Mouse (Mus musculus) kidney, embryonic 16.5 days (tissue): Measurements from ENCODE around the gene Elof1. TPM values are rescaled to one million over a fixed set of nuclear protein-coding genes. Genes with fewer than 3 reads are reported as not detected.
A peak's percentile ranks its signal among the peaks of the same experiment; 100 is the strongest.
"Not testable (repeated sequence)": the region's sequence is repeated elsewhere in the genome, so short reads cannot be mapped to it uniquely, and the experiment has no call there.

ENCODE experiments used
- ATAC-seq: fragments of 200-750 bp; cut with Nextera tagmentation; 2 replicates; pipeline ENCODE4 v1.8.0; 2017; ENCODE audit warnings: moderate TSS enrichment; ENCODE audit not compliant: low FRiP score, low TSS enrichment
- H3K27ac ChIP-seq: fragments of 300-500 bp; sonication (generic); 2 replicates; pipeline ENCODE4 v1.5.1; 2014; ENCODE audit warnings: low read length
- H3K27me3 ChIP-seq: fragments of 300-500 bp; sonication (generic); 2 replicates; pipeline ENCODE4 v1.6.1; 2014; ENCODE audit warnings: low read length, control low read depth, mixed read lengths; ENCODE audit not compliant: insufficient read depth
- H3K36me3 ChIP-seq: fragments of 300-500 bp; sonication (generic); 2 replicates; pipeline ENCODE4 v1.6.1; 2014; ENCODE audit warnings: low read length, control low read depth, mixed read lengths; ENCODE audit not compliant: insufficient read depth
- H3K4me1 ChIP-seq: fragments of 300-500 bp; sonication (generic); 2 replicates; pipeline ENCODE4 v1.6.1; 2014; ENCODE audit warnings: low read length, control low read depth, mixed read lengths; ENCODE audit not compliant: insufficient read depth
- H3K4me2 ChIP-seq: fragments of 300-500 bp; sonication (generic); replicated peaks from 2 replicates; pipeline ENCODE4 v1.6.1; 2014; ENCODE audit warnings: low read depth, low read length
- H3K4me3 ChIP-seq: fragments of 300-500 bp; sonication (generic); 2 replicates; pipeline ENCODE4 v1.5.1; 2014; ENCODE audit warnings: mild to moderate bottlenecking, low read length
- H3K9ac ChIP-seq: fragments of 300-500 bp; sonication (generic); replicated peaks from 2 replicates; pipeline ENCODE4 v1.6.1; 2014; ENCODE audit warnings: low read length
- H3K9me3 ChIP-seq: fragments of 300-500 bp; sonication (generic); 2 replicates; pipeline ENCODE4 v1.6.1; 2016; ENCODE audit warnings: low read length, control low read depth
- WGBS: fragments of 180-500 bp; shearing (Covaris S2); extraction: QIAGEN DNeasy Blood & Tissue Kit; methylation state at CpG from one replicate; pipeline ENCODE4 v1.1.7; 2014; 5-methylcytosine and 5-hydroxymethylcytosine counted together
- polyA plus RNA-seq: library from polyadenylated mRNA; unstranded; fragments of >200 nt; fragmentation: Nextera tagmentation; extraction: Ambion mirVana; gene quantifications from 2 replicates; pipeline ENCODE4 v1.2.1, GENCODE M21; 2015

The Elof1 gene
- polyA plus RNA-seq, 1 experiment from 2014 or later = 203 TPM

DNA sequence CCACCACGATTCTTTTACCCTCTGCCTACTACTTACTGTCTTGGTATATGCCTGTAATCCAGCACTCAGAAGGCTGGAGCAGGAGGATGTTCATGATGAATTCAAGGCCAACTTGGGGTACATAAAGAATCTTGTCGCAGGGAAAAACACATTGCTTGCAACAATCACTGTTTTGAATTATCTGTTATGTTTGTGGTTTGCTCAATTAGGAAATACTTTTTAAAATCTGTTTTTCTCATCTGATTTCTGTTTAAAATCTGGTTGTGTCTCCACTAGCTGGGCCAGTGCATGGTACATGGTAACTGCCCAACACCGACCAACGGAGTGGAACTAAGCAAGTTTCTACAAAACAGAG, 32.3 kb downstream of the Elof1 start:
- H3K4me3 ChIP-seq = peak overlapping the region; percentile 89
- ATAC-seq = no peak
- peak overlapping the region; percentile 82 for H3K9ac ChIP-seq
- H3K36me3 ChIP-seq = no peaks in the 10 kb centered on the region
- no peaks in the 10 kb centered on the region for H3K27me3 ChIP-seq
- H3K4me1 ChIP-seq = peaks cover 17% of the 10 kb centered on the region
- H3K4me2 ChIP-seq = peak overlapping the region; percentile 74
- no peaks in the 10 kb centered on the region for H3K9me3 ChIP-seq
- 23% methylated on average over 4 of the region's 4 CpGs for WGBS
- H3K27ac ChIP-seq = peak overlapping the region; percentile 75; the same call in 1 of the 2 replicates

- no peak overlapping the region for H3K4me2 ChIP-seq
- ATAC-seq = no peak
- H3K36me3 ChIP-seq = 0 out of 2 replicates have a peak, but pooled peaks cover 17% of the 10 kb centered on the region
- H3K27me3 ChIP-seq = no peaks in the 10 kb centered on the region
- no peaks in the 10 kb centered on the region for H3K9me3 ChIP-seq
- H3K27ac ChIP-seq = no peak overlapping the region
- H3K4me3 ChIP-seq = no peak overlapping the region
- no peak overlapping the region for H3K9ac ChIP-seq
- no peaks in the 10 kb centered on the region; the same call in 1 of the 2 replicates for H3K4me1 ChIP-seq
- 90% methylated on average over 23 of the region's 23 CpGs for WGBS
These were observed 40.7 kb downstream of the Elof1 start for GRCm38 (mm10) chr9:22076223-22076622.

DNA sequence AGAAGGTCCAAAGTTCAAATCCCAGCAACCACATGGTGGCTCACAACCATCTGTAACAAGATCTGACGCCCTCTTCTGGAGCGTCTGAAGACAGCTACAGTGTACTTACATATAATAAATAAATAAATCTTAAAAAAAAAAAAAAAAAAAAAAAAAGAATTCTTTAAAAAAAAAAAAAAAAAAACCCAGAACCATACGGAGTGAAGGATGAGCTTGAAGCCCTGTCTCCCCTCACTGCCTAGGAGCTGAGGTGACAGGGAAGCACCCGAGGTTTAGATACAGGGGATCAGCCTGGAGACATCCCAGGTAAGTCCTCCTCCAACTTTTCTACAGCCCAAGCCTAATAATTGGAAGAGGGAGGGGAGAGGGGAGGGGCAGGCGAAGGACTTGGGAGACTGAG, 41.2 kb downstream of the Elof1 start:
- not testable (repeated sequence) for H3K27me3 ChIP-seq, H3K4me2 ChIP-seq, H3K4me1 ChIP-seq, H3K9me3 ChIP-seq, H3K27ac ChIP-seq, H3K9ac ChIP-seq, H3K4me3 ChIP-seq, ATAC-seq
- WGBS = 62% methylated on average over 5 of the region's 5 CpGs
- 0 out of 2 replicates have a peak, but pooled peaks cover 17% of the 10 kb centered on the region for H3K36me3 ChIP-seq

DNA sequence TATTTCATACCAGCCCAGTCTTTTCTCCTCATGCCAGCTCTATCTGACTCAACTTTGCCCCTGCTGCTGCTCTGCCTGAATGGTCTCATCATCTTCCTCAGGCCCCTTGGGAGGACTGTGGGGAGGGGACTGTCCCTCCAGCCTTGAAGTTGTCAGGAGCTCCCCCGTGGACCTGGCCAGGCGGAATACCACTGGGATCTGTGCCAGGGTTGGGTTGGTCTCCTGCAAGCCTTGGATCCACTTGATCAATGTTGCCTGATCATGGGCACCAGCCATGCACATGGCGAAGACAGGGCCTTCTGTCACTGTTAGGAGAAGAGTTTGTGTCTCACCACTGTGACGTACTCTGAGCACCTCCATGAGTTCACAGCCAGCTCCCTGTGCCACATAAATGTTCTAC, 44.7 kb downstream of the Elof1 start:
- Histone ChIP-seq H3K4me2 (no peak overlapping the region), H3K27me3 (no peaks in the 10 kb centered on the region), H3K27ac (no peak overlapping the region), H3K4me1 (peaks cover 6% of the 10 kb centered on the region), H3K9me3 (no peaks in the 10 kb centered on the region), H3K36me3 (peaks cover 27% of the 10 kb centered on the region; the same call in 1 of the 2 replicates), H3K9ac (no peak overlapping the region), H3K4me3 (no peak overlapping the region)
- no peak for ATAC-seq
- 93% methylated on average over 4 of the region's 4 CpGs for WGBS

- WGBS = under 1% methylated on average over 83 of the region's 87 CpGs
- Histone ChIP-seq H3K36me3 (peaks cover 27% of the 10 kb centered on the region; the same call in 1 of the 2 replicates), H3K9ac (peak within 1 kb of the TSS; percentile 90), H3K27me3 (no peaks in the 10 kb centered on the region), H3K4me2 (peak within 1 kb of the TSS; percentile 64), H3K4me1 (peaks cover 6% of the 10 kb centered on the region), H3K9me3 (no peaks in the 10 kb centered on the region), H3K27ac (peak within 1 kb of the TSS; percentile 98), H3K4me3 (peak within 1 kb of the TSS; percentile 80)
- ATAC-seq = peak; percentile 98
These were observed 46.0 kb downstream of the Elof1 start, which contains the start of the genes Gm49318 and Zfp653 for GRCm38 (mm10) chr9:22070791-22071573. Gene Gm49318, minus strand, starts transcription at chr9:22071259. Gene Zfp653, minus strand, starts transcription at chr9:22071376.

DNA sequence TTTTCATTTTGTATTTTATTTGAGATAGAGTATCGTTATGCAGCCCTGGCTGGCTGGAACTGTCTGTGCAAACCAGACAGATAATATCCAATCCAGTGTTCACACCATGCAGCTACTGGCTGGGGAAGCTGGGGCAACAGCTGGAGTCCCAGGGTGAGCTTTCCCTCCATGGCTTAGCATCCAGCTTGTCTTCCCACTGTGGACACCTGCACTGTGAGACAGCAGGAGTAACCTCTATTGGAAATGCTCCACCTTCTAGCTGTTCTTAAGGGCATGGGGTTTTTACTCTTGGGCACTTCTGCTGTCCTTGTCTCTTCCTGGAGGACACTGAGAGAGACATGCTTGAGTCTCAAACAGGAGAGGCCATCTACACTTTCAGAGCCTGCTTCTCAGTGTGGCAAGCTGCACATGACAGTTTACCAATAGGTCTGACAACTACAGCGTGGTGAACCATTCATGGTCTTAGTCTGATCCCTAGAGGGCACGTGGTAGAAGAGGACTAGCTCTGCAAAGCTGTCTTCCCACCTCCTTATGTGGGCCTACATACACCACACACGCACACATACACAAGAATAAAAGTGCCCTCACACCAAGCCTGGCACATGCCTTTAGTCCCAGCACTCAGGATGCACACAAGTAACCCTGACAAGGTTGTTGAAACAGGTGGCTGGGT, 47.0 kb downstream of the Elof1 start:
- no peaks in the 10 kb centered on the region for H3K9me3 ChIP-seq
- no peaks in the 10 kb centered on the region for H3K27me3 ChIP-seq
- peak overlapping the region; percentile 45 for H3K9ac ChIP-seq
- H3K27ac ChIP-seq = peak overlapping the region; percentile 25; the same call in 1 of the 2 replicates
- WGBS = 59% methylated on average over 4 of the region's 4 CpGs
- peak overlapping the region; percentile 80 for H3K4me3 ChIP-seq
- peak overlapping the region; percentile 64 for H3K4me2 ChIP-seq
- H3K4me1 ChIP-seq = peaks cover 6% of the 10 kb centered on the region
- ATAC-seq = peak; percentile 16
- H3K36me3 ChIP-seq = peaks cover 34% of the 10 kb centered on the region

GRCm38 (mm10) chr9:22067195-22067594, 49.8 kb downstream of the Elof1 start:
- H3K27ac ChIP-seq = no peak overlapping the region
- no peak overlapping the region for H3K4me3 ChIP-seq
- H3K4me2 ChIP-seq = no peak overlapping the region
- peaks cover 33% of the 10 kb centered on the region for H3K36me3 ChIP-seq
- WGBS = 81% methylated on average over 5 of the region's 5 CpGs
- no peaks in the 10 kb centered on the region for H3K27me3 ChIP-seq
- no peak overlapping the region for H3K9ac ChIP-seq
- ATAC-seq = no peak
- H3K4me1 ChIP-seq = peaks cover 6% of the 10 kb centered on the region
- H3K9me3 ChIP-seq = no peaks in the 10 kb centered on the region

DNA sequence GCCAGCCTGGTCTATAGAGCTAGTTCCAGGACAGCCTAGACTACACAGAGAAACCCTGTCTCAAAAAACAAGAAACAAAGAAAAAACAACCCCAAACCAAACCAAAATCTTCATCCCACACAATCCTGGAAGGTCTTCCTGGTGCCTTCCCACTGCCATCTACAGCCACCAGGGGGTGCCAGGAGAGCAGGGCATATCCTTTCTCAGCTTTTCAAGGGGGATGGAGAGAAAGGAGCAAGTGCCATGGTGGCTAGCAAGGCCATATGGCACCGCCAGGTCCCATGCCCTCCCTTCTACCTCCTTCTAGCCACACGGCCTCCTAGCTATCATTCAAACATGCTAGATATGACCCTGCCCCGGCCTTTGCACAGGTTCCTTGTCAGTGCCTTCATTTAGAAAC, 50.5 kb downstream of the Elof1 start:
- H3K9ac ChIP-seq = no peak overlapping the region
- peaks cover 38% of the 10 kb centered on the region for H3K36me3 ChIP-seq
- H3K4me2 ChIP-seq = no peak overlapping the region
- H3K27ac ChIP-seq = no peak overlapping the region
- no peak overlapping the region for H3K4me3 ChIP-seq
- peaks cover 6% of the 10 kb centered on the region for H3K4me1 ChIP-seq
- no peaks in the 10 kb centered on the region for H3K9me3 ChIP-seq
- no peak for ATAC-seq
- 69% methylated on average over 3 of the region's 3 CpGs for WGBS
- H3K27me3 ChIP-seq = no peaks in the 10 kb centered on the region

DNA sequence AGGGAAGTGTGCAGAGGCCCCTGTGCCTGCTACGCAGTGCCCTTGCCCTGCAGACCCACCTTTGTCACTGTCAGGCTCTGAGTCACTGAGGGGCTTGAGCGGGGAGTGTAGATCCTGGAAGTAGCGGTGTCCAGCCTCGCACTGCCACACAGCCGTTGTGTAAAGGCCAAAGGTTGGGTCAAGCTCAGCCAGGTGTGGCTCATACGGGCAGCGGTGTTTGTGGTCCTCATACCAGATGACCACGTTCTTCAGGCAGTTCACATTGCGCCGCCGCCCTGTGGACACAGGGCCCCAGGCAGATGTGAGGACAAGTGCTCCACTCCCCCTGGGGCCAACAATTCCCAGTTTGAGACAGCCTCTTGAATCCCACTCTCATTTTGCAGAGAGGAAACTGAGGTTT, 51.3 kb downstream of the Elof1 start:
- Histone ChIP-seq H3K9ac (no peak overlapping the region), H3K4me2 (no peak overlapping the region), H3K4me3 (no peak overlapping the region), H3K4me1 (peaks cover 6% of the 10 kb centered on the region), H3K27ac (no peak overlapping the region), H3K27me3 (no peaks in the 10 kb centered on the region), H3K36me3 (peaks cover 43% of the 10 kb centered on the region), H3K9me3 (no peaks in the 10 kb centered on the region)
- WGBS = 86% methylated on average over 11 of the region's 11 CpGs
- no peak for ATAC-seq

GRCm38 (mm10) chr9:22064341-22064740, 52.6 kb downstream of the Elof1 start:
- 83% methylated on average over 3 of the region's 3 CpGs for WGBS
- Histone ChIP-seq H3K27ac (no peak overlapping the region), H3K4me3 (no peak overlapping the region), H3K9me3 (no peaks in the 10 kb centered on the region), H3K36me3 (peaks cover 48% of the 10 kb centered on the region), H3K4me1 (no peaks in the 10 kb centered on the region), H3K9ac (no peak overlapping the region), H3K27me3 (no peaks in the 10 kb centered on the region), H3K4me2 (no peak overlapping the region)
- no peak for ATAC-seq
